Mouse (Mus musculus) left cerebral cortex, postnatal 25 days (tissue): Measurements from ENCODE around the gene Caln1. TPM values are rescaled to one million over a fixed set of nuclear protein-coding genes. Genes with fewer than 3 reads are reported as not detected.

Experiments used
- DNase-seq, 2 experiments: peaks; one replicate each; pipeline ENCODE4 v3.0.0; 2022; ENCODE audit warnings: low spot score in 2 of 2, mixed read lengths in 1 of 2
- intact Hi-C: fragments of 180-260 bp; cut with DNase I; formaldehyde crosslinking; loops from one replicate; pipeline ENCODE4 v1.15.1; 2025
- total RNA-seq, 2 experiments: library from RNA; stranded (reverse); gene quantifications; 2 replicates each; pipeline ENCODE4 v1.2.3; 2021

Caln1 gene
- total RNA-seq, 2 experiments from 2014 or later: 130 to 154 TPM

DNA sequence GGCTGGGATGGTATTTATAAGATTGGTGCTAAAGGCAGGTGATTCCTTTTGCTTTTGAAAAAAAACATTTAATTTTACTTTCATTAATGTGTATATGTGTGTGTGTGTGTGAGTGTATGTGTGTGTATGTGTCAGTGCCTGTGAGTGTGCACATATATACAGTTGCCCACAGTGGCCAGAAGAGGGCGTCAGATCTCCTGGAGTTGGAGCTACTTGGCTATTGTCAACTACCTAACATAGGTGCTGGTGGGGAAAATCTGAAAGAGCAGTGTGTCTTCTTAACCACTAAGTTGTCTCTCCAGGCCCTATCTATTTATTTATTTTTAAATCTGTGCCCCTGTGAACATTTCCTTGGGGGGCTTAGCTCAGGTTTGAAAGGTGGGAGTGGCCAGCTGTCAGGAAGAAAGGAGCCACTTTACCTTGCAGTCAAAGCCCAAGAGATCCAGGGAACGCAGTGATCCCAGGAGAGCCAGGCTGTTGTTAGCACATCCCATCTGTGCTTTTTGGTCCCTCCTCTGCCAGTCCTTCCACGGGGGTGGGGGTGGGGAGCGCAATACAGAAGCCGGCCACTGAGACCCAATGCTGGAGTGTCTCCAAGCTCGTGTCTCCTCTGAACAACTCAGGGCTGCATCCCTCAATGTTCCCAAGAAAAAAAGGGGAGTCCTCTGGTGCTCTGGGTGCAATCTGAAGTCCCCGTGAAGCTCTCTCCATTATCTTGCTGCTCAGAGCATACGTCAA is 24.5 kb downstream of the Caln1 start:
- intact Hi-C loops: no loop called here
- DNase-seq: no peak

DNA sequence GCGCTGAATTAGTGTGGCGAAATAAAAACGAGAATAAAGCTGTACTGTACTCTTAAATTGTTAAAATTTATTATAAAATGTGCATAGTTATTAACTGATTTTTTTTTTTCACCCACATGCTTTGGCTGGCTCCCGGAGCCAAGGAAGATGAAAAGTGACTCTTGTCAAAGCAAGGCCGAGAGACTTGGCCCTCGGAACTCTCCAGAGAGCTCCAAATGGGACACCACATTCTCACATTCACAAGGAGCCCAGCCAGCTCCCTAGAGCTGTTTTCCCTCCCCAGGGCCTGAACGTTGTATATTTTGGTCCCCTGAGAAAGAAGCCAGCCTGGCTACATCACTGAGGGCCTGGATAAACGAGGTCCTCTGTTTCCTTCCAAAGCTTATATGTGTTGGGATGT is 25.1 kb downstream of the Caln1 start:
- no peak for DNase-seq
- intact Hi-C loops: no loop called here

DNA sequence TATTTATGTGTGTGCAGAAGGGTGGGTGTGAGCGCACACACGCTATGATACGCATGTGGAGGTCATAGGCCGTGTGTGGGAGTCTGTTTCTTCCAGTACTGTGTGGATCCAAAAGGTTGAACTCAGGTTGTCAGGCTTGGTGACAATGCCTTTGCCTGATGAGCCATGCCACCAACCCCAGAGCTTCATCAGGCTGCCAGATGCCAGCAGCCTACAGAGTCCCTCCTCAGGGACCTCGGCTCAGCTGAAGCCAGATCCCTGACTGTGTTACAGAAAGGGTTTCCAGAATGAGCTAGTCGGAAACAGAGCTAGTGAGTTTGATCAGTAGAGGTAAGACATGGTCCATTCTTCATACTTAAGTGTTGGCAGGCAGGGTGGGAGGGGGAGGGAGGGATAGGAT is 25.9 kb downstream of the Caln1 start:
- intact Hi-C loops: no loop called here
- DNase-seq: no peak

DNA sequence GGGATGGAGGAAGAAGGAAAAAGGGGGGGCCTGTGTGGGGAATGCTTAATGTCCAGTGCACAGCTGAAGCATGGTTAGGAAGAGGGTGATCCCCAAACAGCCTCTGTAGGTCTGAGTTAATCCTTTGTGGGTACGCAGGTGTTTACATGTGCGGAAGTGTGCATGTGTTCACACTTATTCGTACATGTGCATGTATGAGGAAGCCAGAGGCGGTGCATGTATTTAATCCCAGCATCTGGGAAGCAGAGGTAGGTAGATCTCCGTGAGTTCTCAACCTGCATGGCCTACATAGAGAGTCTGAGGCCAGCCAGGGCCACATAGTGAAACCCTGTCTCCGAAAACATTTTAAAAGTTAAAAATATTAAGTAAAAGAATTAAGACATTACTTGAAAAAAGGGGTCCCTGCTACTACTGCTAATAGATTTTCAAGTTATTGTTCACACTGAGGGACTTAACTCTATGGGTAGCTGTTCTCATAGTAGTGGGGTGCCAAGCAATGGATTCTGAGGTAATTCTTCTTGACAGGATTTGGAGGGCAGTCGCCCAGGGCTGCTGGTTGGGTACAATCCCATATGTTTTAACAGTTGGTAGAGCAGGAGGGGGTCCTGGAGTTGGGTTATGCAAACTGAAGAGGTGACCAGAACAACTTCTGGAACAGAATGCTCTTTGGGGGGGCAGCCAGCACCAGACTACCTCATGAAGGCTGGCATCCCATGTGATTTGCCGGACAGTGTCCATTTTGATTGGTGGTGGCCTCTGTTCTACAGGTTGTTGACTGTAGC is 31.1 kb downstream of the Caln1 start:
- intact Hi-C loops: no loop called here
- no peak for DNase-seq

DNA sequence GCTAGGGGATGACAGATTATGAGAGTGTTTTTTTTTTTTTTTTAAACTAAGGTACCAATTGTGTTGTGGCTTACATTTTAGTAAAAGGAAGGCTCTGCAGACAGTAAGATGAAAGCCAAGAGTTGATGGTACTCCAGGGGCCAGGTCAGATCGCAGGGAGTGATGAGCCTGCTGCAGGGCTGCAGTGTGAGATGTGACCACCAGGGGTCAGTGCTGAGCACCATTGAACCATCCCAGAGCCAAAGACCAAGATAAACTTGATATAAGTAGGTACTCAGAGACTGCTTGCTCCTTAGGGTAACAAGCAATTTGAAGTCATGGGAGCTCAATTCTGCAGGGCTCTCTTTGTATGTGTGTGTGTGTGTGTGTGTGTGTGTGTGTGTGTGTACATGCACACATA is 35.9 kb downstream of the Caln1 start:
- intact Hi-C loops: loop anchor here (1.0 kb wide), 1 partner anchor 448 kb away; no protein-coding TSS in a partner anchor
- peak; percentile 54 to 55 for DNase-seq

DNA sequence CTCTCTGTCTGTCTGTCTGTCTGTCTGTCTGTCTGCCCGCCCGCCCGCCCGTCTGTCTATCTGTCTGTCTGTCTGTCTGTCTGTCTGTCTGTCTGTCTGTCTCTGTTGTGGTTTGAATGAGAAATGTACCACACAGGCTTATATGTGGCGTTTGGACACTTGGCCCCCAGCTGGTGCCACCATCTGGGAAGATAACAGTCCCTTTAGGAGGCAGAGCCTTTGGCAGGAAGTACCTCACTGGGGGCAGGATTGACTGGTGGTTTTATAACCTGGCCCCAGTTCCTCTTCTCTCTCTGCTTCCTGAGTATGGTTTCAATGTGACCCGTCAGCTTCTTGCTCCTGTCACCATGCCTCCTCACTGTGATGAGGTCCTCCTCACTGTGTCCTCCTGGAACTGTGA is 40.5 kb downstream of the Caln1 start:
- DNase-seq: no peak
- intact Hi-C loops: no loop called here

DNA sequence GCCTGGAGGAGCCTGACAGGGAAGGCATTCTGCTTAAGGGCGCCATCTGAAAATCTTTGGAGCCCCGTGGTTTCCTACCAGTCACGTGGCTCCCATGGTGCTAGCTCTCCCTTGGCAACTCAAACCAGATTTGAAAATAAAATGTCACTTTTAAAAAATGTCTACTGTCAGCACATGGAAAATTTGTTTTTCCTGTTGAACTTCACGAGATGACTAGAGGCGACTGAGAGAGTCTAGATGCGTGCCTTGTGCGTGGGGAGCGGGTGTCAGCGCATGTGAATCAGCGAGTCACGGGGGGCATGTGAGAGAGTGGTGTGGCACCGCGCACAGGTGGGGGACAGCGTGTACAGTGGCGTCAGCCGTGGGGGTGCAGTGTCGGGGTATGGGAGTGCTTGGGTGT is 42.3 kb downstream of the Caln1 start:
- intact Hi-C loops: no loop called here
- DNase-seq: peak; percentile 38 to 46

DNA sequence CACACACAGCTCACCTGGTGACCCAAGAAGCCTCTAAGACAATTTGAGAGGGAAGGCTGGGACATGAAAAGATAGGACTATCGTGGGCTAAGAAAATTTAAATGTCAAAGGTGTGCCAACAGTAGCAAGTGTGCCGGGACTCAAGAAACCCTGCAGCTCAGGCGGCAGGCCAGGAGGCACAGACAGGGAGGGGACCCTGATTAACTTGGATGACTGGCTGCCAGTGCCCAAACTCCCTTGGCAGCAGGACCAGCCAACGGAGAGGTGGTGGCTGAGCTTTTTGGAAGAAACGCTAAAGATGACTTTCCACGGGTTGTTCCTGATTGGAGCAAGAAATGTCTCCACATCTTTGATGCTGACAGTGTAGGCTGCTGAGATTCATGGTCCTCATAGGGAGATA is 78.2 kb downstream of the Caln1 start:
- intact Hi-C loops: loop anchor here (5.0 kb wide), 3 partner anchors 135 to 405 kb away; no protein-coding TSS in a partner anchor
- no peak for DNase-seq

DNA sequence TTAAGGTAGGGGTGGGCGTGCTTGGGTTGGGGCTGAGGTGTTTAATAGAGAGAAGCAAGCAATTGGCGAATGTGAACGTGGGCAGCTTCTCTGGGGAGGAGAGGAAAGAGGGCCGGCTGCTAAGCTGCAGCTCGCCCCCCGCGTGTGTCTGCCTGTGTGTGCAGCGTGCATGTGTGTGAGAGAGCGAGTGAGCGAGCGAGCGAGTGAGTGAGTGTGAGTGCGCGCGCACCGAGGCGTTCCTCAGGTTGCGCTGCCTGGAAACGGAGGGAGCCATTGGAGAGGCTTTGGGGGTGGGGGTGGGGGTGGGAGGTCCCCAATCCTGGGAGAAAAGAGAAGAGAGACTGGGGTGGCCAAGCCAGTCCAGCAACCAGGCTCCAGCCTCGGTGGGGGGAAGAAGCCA is 79.2 kb downstream of the Caln1 start:
- intact Hi-C loops: loop anchor here (5.0 kb wide), 3 partner anchors 134 to 404 kb away; no protein-coding TSS in a partner anchor
- peak; percentile 61 to 69 for DNase-seq

DNA sequence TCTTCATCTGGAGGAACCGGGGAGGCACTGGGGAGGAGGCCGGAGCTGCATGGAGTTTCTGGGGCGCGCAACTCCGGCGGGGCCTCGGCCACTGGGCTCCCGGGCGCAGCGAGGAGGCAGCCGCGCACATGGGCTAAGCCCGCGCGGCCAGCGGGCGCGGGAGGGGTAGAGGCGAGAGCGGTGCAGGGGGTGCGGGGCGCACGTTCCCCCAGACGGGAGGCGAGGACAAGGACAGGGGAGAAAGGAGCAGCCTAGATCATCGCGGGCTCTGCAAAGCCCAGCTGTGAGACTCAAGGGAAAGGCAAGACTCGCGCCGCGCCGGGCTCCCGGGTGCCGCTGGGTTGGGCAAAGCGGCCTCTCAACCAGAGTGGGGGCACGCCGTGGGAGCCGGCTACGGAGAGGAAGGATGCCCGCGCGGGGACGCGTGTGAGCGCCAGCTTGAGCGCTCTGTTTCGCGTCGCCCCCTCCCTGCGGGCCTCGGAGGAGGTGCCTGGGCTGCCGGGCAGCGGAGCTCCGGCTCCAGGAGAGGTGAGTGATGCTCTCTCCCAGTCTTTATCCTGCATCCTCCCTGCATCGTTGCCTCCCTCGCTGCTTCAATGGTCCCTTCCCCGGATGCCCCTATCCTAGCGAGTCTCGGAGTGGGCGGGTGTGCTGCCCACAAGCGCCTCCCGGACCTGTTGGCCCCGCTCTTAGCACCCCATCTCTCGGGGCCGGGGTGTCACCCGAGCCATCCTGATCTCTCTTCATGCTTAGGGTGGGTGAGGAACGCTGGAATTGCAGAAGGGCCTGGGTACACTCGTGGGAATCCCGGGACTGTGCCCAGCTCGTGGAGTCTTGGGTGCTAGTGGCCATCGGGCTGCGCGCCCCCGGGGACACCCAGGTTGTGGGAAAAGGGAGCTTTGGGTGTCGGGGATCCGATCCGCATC is 79.9 kb downstream of the Caln1 start:
- intact Hi-C loops: loop anchor here (5.0 kb wide), 3 partner anchors 133 to 403 kb away; no protein-coding TSS in a partner anchor
- DNase-seq: peak; percentile 67 to 77

DNA sequence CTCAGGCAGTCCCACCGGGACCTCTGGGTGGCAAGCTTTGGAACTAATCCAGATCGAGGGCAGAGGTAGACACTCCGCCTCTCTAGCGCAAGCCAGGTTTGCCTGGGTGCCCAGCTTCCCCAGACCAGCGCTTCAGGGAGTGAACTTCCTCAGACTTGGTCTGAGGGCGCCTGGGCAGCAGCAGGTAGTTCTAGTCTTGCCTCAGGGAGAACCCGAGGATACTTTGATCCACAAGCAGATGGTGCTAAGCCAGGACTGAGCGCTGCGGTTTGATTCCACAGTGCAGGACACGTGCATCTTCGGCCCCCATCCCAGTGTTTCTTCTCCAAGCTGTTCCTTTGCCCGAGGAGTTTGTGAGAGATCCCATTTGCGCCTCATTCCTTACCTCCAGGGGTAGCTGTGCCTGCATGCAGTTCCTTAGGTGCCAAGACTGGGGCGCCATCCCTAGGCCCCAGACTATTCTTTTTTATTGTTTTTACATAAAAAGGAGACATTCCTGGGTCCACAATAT is 80.8 kb downstream of the Caln1 start:
- peak; percentile 54 to 64 for DNase-seq
- intact Hi-C loops: no loop called here

DNA sequence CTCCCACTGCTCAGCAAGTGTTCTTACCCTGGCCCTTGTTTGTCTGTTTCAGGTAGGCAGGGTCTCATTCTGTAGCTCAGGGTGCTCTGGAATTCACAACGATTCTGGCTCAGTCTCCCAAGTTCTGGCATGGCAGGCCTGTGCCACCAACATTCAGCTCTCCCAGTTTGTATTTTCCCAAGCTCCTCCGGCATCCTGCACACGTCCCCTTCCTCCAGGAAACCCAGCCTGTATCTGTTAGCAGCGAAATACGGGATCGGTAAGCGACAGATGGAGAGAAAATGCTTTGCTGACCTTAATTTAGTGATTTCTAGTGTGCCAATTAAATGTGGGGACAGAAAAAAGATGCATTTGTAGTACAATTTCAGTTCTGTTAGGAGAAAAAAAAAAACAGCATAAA is 88.8 kb downstream of the Caln1 start:
- intact Hi-C loops: no loop called here
- DNase-seq: peak in 1 of 2 experiments; percentile 28

DNA sequence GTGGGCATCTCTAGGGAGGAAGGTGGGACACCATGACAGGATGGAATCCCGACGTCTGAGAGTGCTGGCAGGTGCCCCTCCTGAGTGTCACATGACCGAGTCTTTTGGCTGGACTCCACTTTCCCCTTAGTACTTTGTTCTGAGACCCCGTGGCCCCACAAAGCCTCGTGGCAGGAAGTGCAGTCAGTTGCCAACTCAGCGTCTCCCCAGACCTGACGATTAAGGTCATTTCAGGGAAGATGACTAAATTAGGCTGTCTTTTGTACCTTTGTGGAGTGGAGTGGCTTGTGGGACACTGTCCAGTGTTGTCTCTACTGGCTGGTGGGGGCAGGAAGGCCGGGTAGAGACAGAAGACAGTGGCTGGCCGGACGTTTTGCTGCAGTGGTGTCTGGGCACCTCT is 103.0 kb downstream of the Caln1 start:
- no peak for DNase-seq
- intact Hi-C loops: no loop called here

DNA sequence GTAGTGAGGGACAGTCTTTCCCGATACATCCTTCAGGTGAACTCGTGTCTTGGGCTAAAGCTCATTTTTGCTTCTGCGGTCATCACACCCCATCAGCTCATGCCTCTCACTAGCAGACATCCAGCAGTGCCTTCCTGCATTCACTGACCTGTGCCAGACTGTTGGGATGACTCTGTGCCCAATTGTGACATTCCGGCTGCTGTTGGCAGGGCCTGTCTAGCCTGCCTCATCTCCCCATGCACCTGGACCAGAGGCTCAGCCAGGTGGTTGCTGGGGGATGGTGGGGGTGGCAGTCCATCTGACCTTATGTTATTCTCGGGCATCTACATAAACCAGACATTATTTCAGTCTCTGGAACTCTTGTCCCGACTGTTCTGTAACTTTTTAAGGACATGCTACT is 105.6 kb downstream of the Caln1 start:
- intact Hi-C loops: no loop called here
- no peak for DNase-seq

DNA sequence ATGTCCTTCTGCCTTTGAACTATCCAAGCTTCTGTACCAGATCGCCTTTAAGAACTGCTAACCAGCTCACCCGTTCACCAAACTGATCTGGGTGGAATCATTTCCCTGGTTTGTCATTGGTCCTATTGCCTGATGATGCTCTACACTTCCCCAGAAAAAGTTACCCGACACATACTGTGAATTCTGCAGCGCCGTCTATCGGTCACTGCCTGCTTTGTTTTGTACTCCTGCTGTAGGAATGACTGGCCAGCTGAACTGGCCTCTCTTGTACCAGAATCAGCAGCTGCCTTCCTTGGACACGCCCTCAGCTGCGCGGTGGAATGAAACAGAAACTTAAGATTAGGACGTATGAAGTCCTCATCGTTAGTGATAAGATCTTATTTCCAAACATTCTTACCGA is 107.5 kb downstream of the Caln1 start:
- intact Hi-C loops: no loop called here
- no peak for DNase-seq

DNA sequence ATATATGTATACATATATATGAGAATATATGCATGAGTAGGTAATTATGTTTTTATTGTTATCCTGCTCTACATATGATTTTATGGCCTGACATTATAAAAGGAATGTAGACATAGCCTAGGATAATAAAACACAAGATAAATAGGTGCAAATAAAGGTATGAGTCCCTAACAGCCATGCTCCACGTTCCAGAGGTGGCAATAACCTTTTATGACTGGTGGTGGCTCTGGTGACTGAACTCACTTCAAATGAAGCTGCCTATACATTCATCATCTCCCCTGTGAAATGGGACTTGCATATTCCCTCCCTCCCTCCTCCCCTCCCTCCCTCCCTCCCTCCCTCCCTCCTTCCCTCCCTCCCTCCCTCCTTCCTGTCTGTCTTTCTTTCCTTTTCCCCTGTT is 111.0 kb downstream of the Caln1 start:
- intact Hi-C loops: no loop called here
- DNase-seq: no peak

DNA sequence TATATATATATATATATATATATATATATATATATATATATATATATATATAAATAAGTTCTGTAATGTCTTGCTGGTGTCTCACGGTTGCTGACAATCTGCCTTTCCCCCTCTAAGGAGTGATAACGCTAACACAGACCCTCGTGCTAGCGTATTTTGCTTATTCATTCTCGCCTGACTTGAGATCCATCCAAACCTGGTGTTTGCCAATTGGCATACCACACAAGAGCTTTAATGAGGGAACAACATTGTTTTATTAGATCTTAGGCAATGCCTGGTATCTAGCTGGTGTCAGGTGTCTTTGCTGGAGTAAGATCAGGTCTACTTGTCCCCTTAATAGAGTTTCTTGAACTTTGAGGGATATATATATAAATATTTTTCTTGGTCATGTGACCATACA is 122.2 kb downstream of the Caln1 start:
- intact Hi-C loops: no loop called here

DNA sequence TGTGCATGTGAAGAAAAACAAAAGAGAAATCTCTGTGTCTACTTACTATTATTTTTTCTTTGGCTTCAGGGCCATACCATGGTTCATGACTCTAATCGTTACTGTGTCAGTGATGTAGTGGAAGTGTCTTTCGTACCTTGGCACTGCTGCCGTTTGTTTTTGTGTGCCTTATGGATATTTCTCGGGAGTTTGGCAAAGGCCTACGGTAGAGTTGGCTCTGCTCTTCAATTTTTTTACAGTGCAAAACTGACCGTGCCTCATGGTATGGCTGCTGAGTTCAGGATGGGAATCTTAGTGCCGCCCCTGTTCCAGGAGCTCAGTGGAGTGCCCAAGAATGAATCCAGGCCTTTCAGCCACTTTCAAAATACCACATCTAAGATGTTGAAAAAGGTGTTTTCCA is 123.0 kb downstream of the Caln1 start:
- intact Hi-C loops: no loop called here
- DNase-seq: no peak

More for the DNA sequence above, 122.2 kb downstream of the Caln1 start:
- no peak for DNase-seq

DNA sequence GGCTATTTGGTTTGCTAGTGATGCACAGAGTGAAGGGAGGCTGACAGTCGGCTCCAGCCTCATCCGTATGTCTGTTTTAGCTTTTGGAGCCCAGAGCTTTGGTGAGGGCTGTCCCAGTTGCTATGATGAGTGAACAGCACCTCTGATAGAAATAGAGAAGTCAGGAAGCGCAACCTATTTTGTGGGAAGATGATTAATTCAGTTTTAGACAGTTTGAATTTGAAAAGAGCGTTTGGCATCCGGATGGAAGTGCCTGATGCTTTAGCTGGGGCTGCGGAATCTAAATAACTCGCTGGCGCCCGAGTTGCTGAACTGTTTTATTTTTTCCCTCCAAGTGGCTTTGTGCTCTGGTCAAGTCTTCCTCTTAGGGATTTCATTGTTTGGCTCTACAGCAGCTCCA is 133.3 kb downstream of the Caln1 start:
- DNase-seq: peak in 1 of 2 experiments; percentile 51
- intact Hi-C loops: no loop called here

DNA sequence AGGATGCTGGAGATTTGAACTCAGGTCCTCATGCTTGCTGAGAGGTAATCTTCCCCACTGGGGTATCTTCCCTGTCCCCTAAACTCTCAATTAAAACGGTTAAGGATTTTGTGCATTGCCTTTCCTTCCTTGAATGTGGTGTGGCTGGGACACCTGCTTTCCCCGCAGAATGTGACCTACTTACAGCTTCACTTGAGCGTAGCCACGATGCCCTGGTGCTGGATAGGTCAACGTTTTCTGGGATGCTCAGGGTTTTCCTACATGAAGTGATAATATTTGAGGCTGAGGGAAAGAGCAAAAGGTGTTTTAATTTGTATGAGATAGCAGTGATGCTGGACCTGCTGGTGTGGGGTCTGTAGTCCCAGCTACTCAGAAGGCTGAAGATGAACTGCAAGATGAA is 135.6 kb downstream of the Caln1 start:
- intact Hi-C loops: no loop called here

More for the DNA sequence above, 135.6 kb downstream of the Caln1 start:
- DNase-seq: no peak
